Mouse (Mus musculus) stomach, postnatal 0 days (tissue): ENCODE measurements at regions not wholly inside any gene's neighbourhood (a gene's known extent, or its start where the extent isn't known, plus 50 kb on each side); places are given as distances from the start of the nearest gene placed in this dataset.

Source experiments
- CTCF ChIP-seq: IDR thresholded peaks from 2 replicates; pipeline ENCODE4 v1.5.1; 2016; ENCODE audit warnings: antibody characterized with exemption, low read depth, mild to moderate bottlenecking, moderate library complexity
- EP300 ChIP-seq: optimal IDR thresholded peaks from 2 replicates; pipeline ENCODE3; 2016; ENCODE audit warnings: antibody characterized with exemption

GRCm38 (mm10) chr14:74166221-74166620 is 474.4 kb upstream of the Htr2a start:
- no peak for TF ChIP-seq CTCF
- TF ChIP-seq EP300, result no peak
